Mouse (Mus musculus) testis, adult 2 months (tissue): Measurements from ENCODE around the gene Scn2b.

Experiments used
- CTCF ChIP-seq: fragments of 200-500 bp; IDR thresholded peaks from 2 replicates; pipeline ENCODE4 v1.5.1; 2012; ENCODE audit warnings: low read depth, mild to moderate bottlenecking, inconsistent platforms, low read length, moderate library complexity; ENCODE audit not compliant: control insufficient read depth, insufficient read depth, insufficient replicate concordance
- POLR2A ChIP-seq: fragments of 200-500 bp; IDR thresholded peaks from 2 replicates; pipeline ENCODE4 v1.6.1; 2012; ENCODE audit warnings: low read depth, mild to moderate bottlenecking, inconsistent platforms, low read length, moderate library complexity; ENCODE audit not compliant: control insufficient read depth

DNA sequence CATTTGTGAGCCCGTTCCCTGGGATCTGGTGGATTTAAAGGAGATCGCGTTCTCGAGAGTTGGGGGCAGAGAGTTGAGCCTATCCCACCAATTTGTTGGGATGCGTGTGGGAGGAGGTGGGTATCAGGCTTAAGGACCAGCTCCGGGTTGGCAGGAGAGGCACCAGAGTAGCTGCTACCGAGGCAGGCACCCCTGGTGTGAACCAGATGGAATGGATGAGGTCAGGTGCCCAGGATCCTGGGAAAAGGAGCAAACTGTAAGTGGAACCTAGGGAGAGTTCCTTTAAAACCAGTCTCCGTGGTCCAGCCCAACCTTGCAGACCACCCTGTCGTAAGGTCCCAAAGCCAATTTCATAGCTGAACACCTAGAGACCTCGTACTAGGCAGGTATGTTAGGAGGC, 970 bp downstream of the Scn2b start:
- TF ChIP-seq POLR2A, result no peak
- no peak for TF ChIP-seq CTCF
